Mouse (Mus musculus) small intestine, adult 10 weeks (tissue): ENCODE data around the gene Olfr1375. TPM values are rescaled to one million over a fixed set of nuclear protein-coding genes. Genes with fewer than 3 reads are reported as not detected.

Experiments used
- polyA plus RNA-seq: library from polyadenylated mRNA; stranded (reverse); fragments of 350-450 nt; fragmentation: Illumina TruSeq; extraction: RNeasy Lipid Tissue Mini Kit (QIAGEN cat#74804); gene quantifications from one replicate; pipeline ENCODE4 v1.2.3, GENCODE M21; 2014; ENCODE audit warnings: low replicate concordance

The Olfr1375 gene
- not detected for polyA plus RNA-seq

GRCm38 (mm10) chr11:51047809-51048208 lies at the start of gene Olfr1375:
TSS of gene Olfr1375 (plus strand) at chr11:51048109.

GRCm38 (mm10) chr11:51003296-51003695 lies 44.6 kb upstream of the Olfr1375 start, which contains the start of gene Olfr51:
TSS of gene Olfr51 (plus strand) at chr11:51003596.

GRCm38 (mm10) chr11:51013936-51014335 lies 34.0 kb upstream of the Olfr1375 start, which contains the start of gene Olfr54:
TSS of gene Olfr54 (plus strand) at chr11:51014236.

DNA sequence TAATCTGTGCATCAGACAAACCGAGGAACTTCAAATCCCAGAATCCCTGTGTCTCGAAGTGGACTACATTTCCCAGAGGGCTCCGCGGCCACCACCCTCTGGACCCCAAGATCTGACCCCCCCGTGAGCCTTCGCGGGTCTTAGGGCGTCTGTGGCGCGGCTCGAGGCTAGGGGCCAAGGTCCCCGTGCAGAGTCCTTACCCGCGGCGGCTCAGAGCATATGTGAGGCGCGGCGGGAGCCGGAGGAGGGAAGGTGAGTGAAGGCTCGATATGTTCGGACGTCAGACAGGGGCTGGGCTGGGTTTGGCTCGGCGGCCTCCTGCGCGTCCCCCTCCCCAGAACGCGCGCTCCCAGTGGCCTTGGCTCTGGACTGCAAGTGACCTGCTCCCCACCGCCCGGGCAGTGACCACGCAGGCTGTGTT lies 11.3 kb downstream of the Olfr1375 start, which contains the start of gene Zfp354a:
TSS of gene Zfp354a (plus strand) at position 107 of the 421 bp plus-strand sequence.

Other genes starting within 250 kb of the Olfr1375 start
- gene Zfp354c, start 220.4 kb upstream of the Olfr1375 start, polyA plus RNA-seq = 3.0 TPM
- 0.22 TPM for gene Zfp879, start 206.6 kb upstream of the Olfr1375 start, polyA plus RNA-seq
- not detected for gene Grm6, start 197.4 kb upstream of the Olfr1375 start, polyA plus RNA-seq
- gene Zfp454, start 160.5 kb upstream of the Olfr1375 start, polyA plus RNA-seq = 0.48 TPM
- gene Zfp2, start 131.9 kb upstream of the Olfr1375 start, polyA plus RNA-seq = 7.6 TPM
- 0.89 TPM for gene Zfp354b, start 116.5 kb upstream of the Olfr1375 start, polyA plus RNA-seq
- not detected for gene 4933414I15Rik, start 104.3 kb upstream of the Olfr1375 start, polyA plus RNA-seq
- not detected for gene Prop1, start 94.3 kb upstream of the Olfr1375 start, polyA plus RNA-seq
- gene Olfr1378, start 81.6 kb upstream of the Olfr1375 start, polyA plus RNA-seq = not detected
- not detected for gene Olfr1377, start 66.1 kb upstream of the Olfr1375 start, polyA plus RNA-seq
- gene Olfr51, start 44.5 kb upstream of the Olfr1375 start, polyA plus RNA-seq = not detected
- not detected for gene Olfr54, start 33.9 kb upstream of the Olfr1375 start, polyA plus RNA-seq
- gene Zfp354a, start 11.1 kb downstream of the Olfr1375 start, polyA plus RNA-seq = 14.6 TPM
- gene Gm12569, start 172.4 kb downstream of the Olfr1375 start, polyA plus RNA-seq = not detected
- gene Clk4, start 213.6 kb downstream of the Olfr1375 start, polyA plus RNA-seq = 246 TPM
- gene BC049762, start 214.9 kb downstream of the Olfr1375 start, polyA plus RNA-seq = not detected
- 2.7 TPM for gene Col23a1, start 241.8 kb downstream of the Olfr1375 start, polyA plus RNA-seq